Mouse (Mus musculus): Measurements from ENCODE around the gene Cyp4a12a. TPM values are rescaled to one million over a fixed set of nuclear protein-coding genes. Genes with fewer than 3 reads are reported as not detected.
"Not testable (repeated sequence)": the region's sequence is repeated elsewhere in the genome, so short reads cannot be mapped to it uniquely, and the experiment has no call there.

Gene Cyp4a12a
- not detected for total RNA-seq (2021)

DNA sequence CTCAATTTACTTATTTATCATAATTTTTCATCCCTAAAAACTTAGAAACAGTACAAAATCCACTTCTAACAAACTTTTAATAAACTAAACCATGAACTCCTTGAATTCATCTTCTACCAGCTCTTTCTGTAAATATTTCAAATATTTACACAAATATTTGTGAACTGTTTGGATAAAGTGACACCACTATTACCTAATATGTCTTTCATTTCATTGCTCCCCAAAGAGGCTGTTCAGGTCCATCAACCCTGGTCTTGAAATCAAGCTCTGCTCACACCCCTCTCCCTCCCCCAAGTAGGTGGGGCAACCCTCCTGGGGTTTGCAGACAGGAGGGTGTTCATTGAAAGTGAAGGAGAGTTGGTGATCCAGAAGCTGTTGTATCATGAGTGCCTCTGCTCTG lies at the start of gene Cyp4a12a:
Cyp4a12a (plus strand) TSS at position 301 of the 400 bp plus-strand sequence.
- DNase-seq (ENCODE audit: low spot score in 2 of 2); intact Hi-C loops (cut with DNase I): not testable (repeated sequence)

DNA sequence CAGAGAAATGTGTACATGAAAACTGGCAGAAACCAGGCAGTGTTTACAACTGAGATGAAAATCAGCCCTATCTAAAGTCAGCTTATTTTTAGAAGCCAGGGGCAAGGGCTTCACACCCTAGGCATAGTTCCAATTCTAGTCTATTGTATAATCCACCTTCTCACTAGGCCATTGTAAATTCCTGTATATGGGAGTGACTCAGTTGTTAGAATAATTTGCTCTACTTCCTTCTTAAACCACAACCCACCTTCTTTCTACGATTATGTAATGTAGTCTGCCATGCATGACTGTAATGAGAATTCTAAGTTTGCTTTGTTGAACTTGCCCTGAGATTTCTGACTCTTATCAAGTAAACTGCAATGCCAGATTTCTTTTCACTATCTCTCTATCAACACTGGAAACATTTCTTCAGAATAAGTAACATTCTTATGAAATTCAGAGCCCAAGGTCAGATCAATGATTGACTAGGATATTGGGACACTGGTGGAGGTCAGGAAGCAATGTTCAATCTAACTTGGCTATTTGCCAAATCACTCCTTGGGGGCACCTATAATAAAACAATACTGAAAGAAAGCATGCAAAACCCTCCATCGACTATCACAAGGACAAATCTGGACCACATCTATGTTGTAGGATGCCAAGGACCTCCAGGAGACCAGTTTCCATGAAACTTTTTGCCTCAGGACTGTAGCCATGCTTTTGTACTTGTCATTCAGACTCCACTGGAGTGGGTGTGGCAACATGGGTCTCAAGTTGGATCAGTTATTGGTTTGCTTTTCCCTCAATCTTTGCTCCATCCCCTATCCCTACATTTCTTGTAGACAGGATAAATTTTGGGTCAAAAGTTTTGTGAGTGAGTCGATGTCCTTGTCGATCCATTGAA lies 33.9 kb upstream of the Cyp4a12a start:
- intact Hi-C loops (cut with DNase I); DNase-seq (ENCODE audit: low spot score in 2 of 2): not testable (repeated sequence)

DNA sequence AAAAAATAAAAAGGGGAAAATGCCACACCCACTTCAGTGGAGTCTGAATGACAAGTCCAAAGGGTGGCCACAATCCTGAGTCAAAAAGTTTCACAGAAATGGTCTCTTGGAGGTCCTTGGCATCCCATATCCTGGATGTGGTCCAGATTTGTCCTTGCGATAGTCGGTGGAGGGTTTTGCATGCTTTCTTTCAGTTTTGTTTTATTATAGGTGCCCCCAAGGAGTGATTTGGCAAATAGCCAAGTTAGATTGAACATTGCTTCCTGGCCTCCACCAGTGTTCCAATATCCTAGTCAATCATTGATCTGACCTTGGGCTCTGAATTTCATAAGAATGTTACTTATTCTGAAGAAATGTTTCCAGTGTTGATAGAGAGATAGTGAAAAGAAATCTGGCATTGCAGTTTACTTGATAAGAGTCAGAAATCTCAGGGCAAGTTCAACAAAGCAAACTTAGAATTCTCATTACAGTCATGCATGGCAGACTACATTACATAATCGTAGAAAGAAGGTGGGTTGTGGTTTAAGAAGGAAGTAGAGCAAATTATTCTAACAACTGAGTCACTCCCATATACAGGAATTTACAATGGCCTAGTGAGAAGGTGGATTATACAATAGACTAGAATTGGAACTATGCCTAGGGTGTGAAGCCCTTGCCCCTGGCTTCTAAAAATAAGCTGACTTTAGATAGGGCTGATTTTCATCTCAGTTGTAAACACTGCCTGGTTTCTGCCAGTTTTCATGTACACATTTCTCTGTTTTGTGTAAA lies 20.4 kb upstream of the Cyp4a12a start:
- intact Hi-C loops (cut with DNase I); DNase-seq (ENCODE audit: low spot score in 2 of 2): not testable (repeated sequence)

DNA sequence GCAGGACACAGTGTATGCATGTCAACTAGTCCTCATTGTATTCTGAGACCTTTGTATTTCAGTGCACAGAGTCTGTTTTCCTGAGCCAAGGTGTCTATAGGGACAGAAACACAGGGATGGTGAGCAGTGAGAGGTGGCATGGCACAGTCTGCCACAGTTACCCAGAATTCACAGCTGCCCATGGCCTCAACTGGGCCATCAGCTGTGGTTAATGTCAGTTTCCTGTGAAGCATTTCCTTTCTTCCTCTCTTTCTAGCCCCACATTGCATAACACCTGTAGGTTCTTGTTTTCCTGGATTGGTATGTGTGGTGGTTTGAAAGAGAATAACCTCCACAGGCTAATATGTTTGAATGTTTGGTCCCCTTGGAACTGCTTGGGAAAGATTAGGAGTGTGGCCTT lies 18.5 kb upstream of the Cyp4a12a start:
- DNase-seq (ENCODE audit: low spot score in 2 of 2): no peak
- intact Hi-C loops (cut with DNase I): no loop called here

DNA sequence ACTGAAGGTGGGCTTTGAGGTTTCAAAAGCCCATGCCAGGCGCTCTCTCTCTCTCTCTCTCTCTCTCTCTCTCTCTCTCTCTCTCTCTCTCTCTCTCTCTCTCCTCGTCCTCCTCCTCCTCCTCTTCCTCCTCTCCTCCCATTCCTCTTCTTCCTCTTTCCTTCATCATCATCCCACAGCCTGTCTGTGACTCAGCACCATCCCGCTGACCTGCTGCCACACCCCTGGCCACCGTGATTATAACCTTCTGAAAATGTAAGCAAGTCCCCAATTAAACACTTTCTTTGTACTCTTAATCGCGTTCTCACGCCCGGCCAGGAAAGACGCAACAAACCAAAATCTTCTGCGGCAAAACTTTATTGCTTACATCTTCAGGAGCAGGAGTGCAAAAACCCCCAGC lies 18.1 kb upstream of the Cyp4a12a start:
- intact Hi-C loops (cut with DNase I); DNase-seq (ENCODE audit: low spot score in 2 of 2): not testable (repeated sequence)

DNA sequence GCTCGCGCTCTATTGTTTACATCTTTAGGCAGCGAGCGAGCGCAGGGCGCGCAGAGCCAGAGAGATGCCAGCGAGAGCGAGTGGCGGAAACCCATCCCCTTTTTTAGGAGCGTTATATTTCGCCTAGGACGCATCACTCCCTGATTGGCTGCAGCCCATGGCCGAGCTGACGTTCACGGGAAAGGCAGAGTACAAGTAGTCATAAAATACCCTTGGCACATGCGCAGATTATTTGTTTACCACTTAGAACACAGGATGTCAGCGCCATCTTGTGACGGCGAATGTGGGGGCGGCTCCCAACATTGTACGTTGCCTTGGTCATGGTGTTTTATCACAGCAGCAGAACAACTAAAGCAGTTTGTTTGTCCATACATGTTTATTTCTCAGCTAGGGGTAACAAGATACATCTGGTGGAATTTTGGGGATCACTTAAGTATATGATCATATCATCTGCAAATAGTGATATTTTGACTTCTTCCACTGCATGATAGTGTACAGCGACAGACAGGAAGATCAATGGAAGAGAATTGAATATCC lies 17.5 kb upstream of the Cyp4a12a start:
- DNase-seq (ENCODE audit: low spot score in 2 of 2); intact Hi-C loops (cut with DNase I): not testable (repeated sequence)

DNA sequence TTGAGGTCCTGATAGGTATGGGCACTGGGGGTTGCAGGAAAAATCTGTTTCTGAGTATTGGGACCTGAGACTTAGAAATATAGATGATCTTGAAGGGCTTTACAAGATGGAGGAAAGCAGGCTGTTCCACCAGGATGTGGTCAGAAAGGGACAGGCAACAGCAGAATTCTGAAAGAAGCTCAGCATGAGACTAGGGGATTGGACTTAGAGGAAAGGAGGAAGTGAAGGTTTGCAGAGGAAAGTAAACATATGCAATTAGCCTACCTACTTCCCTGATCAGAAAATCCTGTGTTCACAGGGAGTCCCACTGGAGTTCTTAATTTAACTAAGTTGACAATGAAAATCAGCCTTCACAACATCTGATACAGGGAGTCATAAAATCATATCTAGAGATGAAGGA lies 26.9 kb downstream of the Cyp4a12a start:
- intact Hi-C loops (cut with DNase I); DNase-seq (ENCODE audit: low spot score in 2 of 2): not testable (repeated sequence)

DNA sequence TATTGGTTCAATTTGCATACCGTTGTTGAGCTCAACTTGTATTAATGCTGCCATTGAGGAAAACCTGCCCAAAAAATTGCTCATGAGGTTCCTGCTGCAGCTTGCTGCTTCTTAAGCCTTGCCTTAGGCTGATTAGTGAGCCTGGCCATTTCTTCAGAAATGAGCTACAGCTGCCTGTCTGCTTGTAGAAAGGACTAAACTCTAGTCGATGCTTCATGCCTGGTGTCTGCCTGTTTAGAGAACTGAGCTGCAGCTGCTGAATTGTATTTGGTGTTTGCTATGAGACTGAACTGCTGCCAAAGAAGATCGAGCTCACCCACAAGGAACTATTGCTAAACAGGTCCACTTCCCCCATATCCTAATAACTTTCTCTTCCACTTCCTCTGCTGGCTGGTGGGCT lies 66.8 kb downstream of the Cyp4a12a start:
- DNase-seq (ENCODE audit: low spot score in 2 of 2); intact Hi-C loops (cut with DNase I): not testable (repeated sequence)

DNA sequence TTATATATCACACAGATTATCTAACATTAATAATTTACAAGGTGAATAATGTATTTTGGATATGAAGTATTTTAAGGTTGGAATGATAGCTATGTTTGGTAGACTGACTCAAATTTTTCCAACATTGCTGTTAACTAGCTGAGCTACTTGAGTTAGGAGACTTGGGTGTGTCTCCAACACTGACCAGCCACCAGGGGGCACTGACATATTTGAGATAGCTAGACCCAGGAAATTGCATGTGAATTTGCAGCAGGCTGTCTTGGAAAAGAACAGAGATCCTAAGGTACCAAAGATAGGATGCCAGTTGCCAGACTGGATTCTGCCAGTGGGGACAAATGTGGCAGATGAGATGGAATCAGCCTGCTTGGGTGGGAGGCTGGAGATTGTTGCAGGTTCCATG lies 69.2 kb downstream of the Cyp4a12a start:
- DNase-seq (ENCODE audit: low spot score in 2 of 2): peak in 1 of 2 experiments; percentile 3
- intact Hi-C loops (cut with DNase I): not testable (repeated sequence)

Other genes with a start within 250 kb of the Cyp4a12a start
- gene Tal1, start 242.6 kb upstream of the Cyp4a12a start, total RNA-seq (2021): 1 to 10 TPM; 1.2 to 1.5 TPM
- 1 to 10 TPM in 1 of 2 experiments, under 1 TPM in 1; 0.71 to 1.1 TPM for gene Pdzk1ip1, start 210.3 kb upstream of the Cyp4a12a start, total RNA-seq (2021)
- gene Cyp4x1, start 164.8 kb upstream of the Cyp4a12a start, total RNA-seq (2021): 10 to 100 TPM; 11.6 to 13.8 TPM
- not detected for gene Cyp4a29, start 57.0 kb upstream of the Cyp4a12a start, total RNA-seq (2021)
- not detected for gene Cyp4a12b, start 112.6 kb downstream of the Cyp4a12a start, total RNA-seq (2021)
- gene Cyp4a30b, start 153.6 kb downstream of the Cyp4a12a start, total RNA-seq (2021): not detected
- gene Cyp4a14, start 197.1 kb downstream of the Cyp4a12a start, total RNA-seq (2021): not detected
- not detected for gene Cyp4a10, start 219.2 kb downstream of the Cyp4a12a start, total RNA-seq (2021)

All from left cerebral cortex, postnatal 25 days (tissue).